Mouse (Mus musculus) limb, embryonic 14.5 days (tissue): Measurements from ENCODE around the gene Srsf4. TPM values are rescaled to one million over a fixed set of nuclear protein-coding genes. Genes with fewer than 3 reads are reported as not detected.

Source experiments
- ATAC-seq: fragments of 200-750 bp; cut with Nextera tagmentation; 2 replicates; pipeline ENCODE4 v1.8.0; 2017; ENCODE audit warnings: low read depth, moderate number of reproducible peaks, moderate TSS enrichment; ENCODE audit not compliant: low FRiP score
- DNase-seq: peaks from one replicate; pipeline ENCODE4 v3.0.0-alpha.2; 2015; ENCODE audit warnings: low spot score
- H3K27ac ChIP-seq: fragments of 300-500 bp; sonication (generic); replicated peaks from 2 replicates; pipeline ENCODE4 v1.5.1; 2014; ENCODE audit warnings: low read depth, mild to moderate bottlenecking, low read length, moderate library complexity, mixed read lengths
- H3K27me3 ChIP-seq: fragments of 300-500 bp; sonication (generic); 2 replicates; pipeline ENCODE4 v1.6.1; 2014; ENCODE audit warnings: low read length, mixed read lengths; ENCODE audit not compliant: control insufficient read depth, insufficient read depth
- H3K36me3 ChIP-seq: fragments of 300-500 bp; sonication (generic); 2 replicates; pipeline ENCODE4 v1.6.1; 2014; ENCODE audit warnings: mild to moderate bottlenecking, low read length, moderate library complexity, mixed read lengths; ENCODE audit not compliant: control insufficient read depth, insufficient read depth
- H3K4me1 ChIP-seq: fragments of 300-500 bp; sonication (generic); 2 replicates; pipeline ENCODE4 v1.6.1; 2014; ENCODE audit warnings: antibody characterized with exemption, low read length, mixed read lengths; ENCODE audit not compliant: control insufficient read depth, insufficient read depth
- H3K4me2 ChIP-seq: fragments of 300-500 bp; sonication (generic); replicated peaks from 2 replicates; pipeline ENCODE4 v1.6.1; 2014; ENCODE audit warnings: low read depth, mild to moderate bottlenecking, low read length, moderate library complexity; ENCODE audit not compliant: severe bottlenecking
- H3K4me3 ChIP-seq: fragments of 300-500 bp; sonication (generic); replicated peaks from 2 replicates; pipeline ENCODE4 v1.5.1; 2014; ENCODE audit warnings: low read length
- H3K9ac ChIP-seq: fragments of 300-500 bp; sonication (generic); 2 replicates; pipeline ENCODE4 v1.6.1; 2014; ENCODE audit warnings: mild to moderate bottlenecking, low read depth, low read length, moderate library complexity; ENCODE audit not compliant: severe bottlenecking
- H3K9me3 ChIP-seq: fragments of 300-500 bp; sonication (generic); 2 replicates; pipeline ENCODE4 v1.6.1; 2016; ENCODE audit warnings: low read length; ENCODE audit not compliant: control insufficient read depth
- POLR2A ChIP-seq: fragments of 200-500 bp; IDR thresholded peaks from 2 replicates; pipeline ENCODE4 v1.8.0; 2012; ENCODE audit warnings: inconsistent platforms, mild to moderate bottlenecking, moderate library complexity, borderline replicate concordance; ENCODE audit not compliant: insufficient read depth, insufficient read length; ENCODE audit errors: extremely low read depth
- WGBS: fragments of 180-500 bp; shearing (Covaris S2); extraction: QIAGEN DNeasy Blood & Tissue Kit; methylation state at CpG from one replicate; pipeline ENCODE4 v1.1.7; 2014; 5-methylcytosine and 5-hydroxymethylcytosine counted together
- polyA plus RNA-seq, 2 experiments: library from polyadenylated mRNA; depleted of rRNA in 1 of 2; stranded (reverse) in 1 of 2; unstranded in 1 of 2; fragments of >200 nt; fragmentation: Nextera tagmentation in 1 of 2; extraction: Ambion mirVana in 1 of 2; gene quantifications; 2 replicates each; pipeline versions ENCODE4 v1.2.1 to v1.2.3; 2012 to 2014

The Srsf4 gene
- polyA plus RNA-seq, 2 experiments = 97.7 to 113 TPM

- Histone ChIP-seq H3K36me3 (no peaks in the 10 kb centered on the region), H3K9me3 (no peaks in the 10 kb centered on the region), H3K4me1 (peaks cover 14% of the 10 kb centered on the region), H3K27ac (no peak overlapping the region), H3K4me2 (no peak overlapping the region), H3K27me3 (peaks cover 6% of the 10 kb centered on the region; the same call in 1 of the 2 replicates), H3K9ac (no peak overlapping the region), H3K4me3 (no peak overlapping the region)
- no peak for ATAC-seq
- no peak for DNase-seq
- WGBS = 58% methylated on average over 5 of the region's 5 CpGs
- no peak for TF ChIP-seq POLR2A
Measured at GRCm38 (mm10) chr4:131831546-131832045, 41.8 kb upstream of the Srsf4 start.

GRCm38 (mm10) chr4:131832759-131833407 is 40.5 kb upstream of the Srsf4 start:
- no peaks in the 10 kb centered on the region for H3K9me3 ChIP-seq
- H3K9ac ChIP-seq = no peak overlapping the region
- H3K4me3 ChIP-seq = no peak overlapping the region
- no peak overlapping the region for H3K27ac ChIP-seq
- no peaks in the 10 kb centered on the region for H3K36me3 ChIP-seq
- H3K27me3 ChIP-seq = peaks cover 14% of the 10 kb centered on the region; the same call in 1 of the 2 replicates
- H3K4me1 ChIP-seq = peaks cover 9% of the 10 kb centered on the region; the same call in 1 of the 2 replicates
- DNase-seq (no peak), ATAC-seq (no peak)
- H3K4me2 ChIP-seq = no peak overlapping the region
- no peak for TF ChIP-seq POLR2A
- WGBS = 77% methylated on average over 3 of the region's 3 CpGs

DNA sequence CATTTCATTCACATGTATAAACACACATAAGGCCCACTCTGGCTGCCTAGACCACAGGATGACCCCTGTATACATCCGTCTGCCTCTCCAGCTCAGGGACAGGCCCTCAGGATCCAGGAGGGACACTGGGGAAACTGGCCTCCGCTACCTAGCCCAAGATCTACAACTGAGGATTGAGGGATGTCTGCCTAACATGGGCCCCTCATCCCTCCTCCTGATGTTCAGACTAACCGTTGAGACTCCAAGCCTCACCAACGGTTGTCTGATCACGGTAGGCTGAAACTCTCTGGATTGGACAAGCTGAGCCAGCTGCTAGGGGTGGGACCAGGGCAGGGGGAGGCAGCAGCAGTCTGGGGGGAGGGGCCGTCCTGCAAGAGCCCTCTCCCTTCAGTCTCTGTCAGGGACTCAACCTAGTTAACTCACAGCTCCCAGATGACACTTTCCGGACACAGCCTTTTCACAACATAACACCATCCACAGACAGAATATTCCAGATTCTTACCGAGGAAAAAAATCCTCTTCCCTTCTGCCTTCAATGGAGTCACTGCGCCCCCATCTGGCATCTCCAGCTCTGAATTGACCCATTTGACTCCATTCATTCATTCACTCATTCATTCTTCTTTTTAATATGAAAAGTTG is 39.3 kb upstream of the Srsf4 start:
- WGBS = 34% methylated on average over 9 of the region's 9 CpGs
- Histone ChIP-seq H3K27ac (no peak overlapping the region), H3K9me3 (no peaks in the 10 kb centered on the region), H3K27me3 (peaks cover 15% of the 10 kb centered on the region; the same call in 1 of the 2 replicates), H3K36me3 (no peaks in the 10 kb centered on the region), H3K9ac (no peak overlapping the region), H3K4me1 (peaks cover 9% of the 10 kb centered on the region; the same call in 1 of the 2 replicates), H3K4me3 (no peak overlapping the region), H3K4me2 (no peak overlapping the region)
- ATAC-seq (no peak), DNase-seq (no peak)
- no peak for TF ChIP-seq POLR2A

DNA sequence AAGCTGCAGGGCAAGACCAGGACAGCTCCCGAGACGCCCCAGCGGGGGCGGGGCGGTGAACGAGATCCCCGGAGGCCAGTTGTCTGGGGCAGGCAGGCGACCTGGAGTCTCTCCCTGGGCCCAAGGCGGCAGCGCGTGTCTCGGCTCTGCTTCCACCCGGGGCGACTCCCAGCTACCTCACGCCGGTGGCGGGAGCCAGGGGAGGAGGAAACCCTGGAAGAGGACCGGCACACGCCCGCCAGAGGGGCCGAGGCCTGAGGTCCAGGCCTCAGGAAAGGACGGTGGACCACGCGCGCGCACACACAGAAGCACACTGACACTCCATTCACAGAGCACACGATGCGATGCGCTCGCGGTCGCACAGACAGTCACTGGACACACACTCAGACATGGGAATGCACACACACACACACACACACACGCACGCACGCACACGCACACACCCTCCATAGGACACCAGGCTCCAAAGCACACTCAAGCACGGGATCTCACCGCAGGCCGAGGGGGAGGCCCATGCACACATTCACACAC is 37.0 kb upstream of the Srsf4 start:
- no peaks in the 10 kb centered on the region for H3K36me3 ChIP-seq
- no peak for TF ChIP-seq POLR2A
- under 1% methylated on average over 28 of the region's 39 CpGs for WGBS
- H3K9ac ChIP-seq = peak overlapping the region; percentile 66
- H3K9me3 ChIP-seq = no peaks in the 10 kb centered on the region
- H3K27me3 ChIP-seq = peaks cover 15% of the 10 kb centered on the region; the same call in 1 of the 2 replicates
- peak; percentile 20; the same call in 1 of the 2 replicates for ATAC-seq
- peak overlapping the region; percentile 60 for H3K4me3 ChIP-seq
- H3K4me1 ChIP-seq = peaks cover 9% of the 10 kb centered on the region; the same call in 1 of the 2 replicates
- H3K27ac ChIP-seq = no peak overlapping the region
- peak overlapping the region; percentile 97 for H3K4me2 ChIP-seq
- DNase-seq = no peak

DNA sequence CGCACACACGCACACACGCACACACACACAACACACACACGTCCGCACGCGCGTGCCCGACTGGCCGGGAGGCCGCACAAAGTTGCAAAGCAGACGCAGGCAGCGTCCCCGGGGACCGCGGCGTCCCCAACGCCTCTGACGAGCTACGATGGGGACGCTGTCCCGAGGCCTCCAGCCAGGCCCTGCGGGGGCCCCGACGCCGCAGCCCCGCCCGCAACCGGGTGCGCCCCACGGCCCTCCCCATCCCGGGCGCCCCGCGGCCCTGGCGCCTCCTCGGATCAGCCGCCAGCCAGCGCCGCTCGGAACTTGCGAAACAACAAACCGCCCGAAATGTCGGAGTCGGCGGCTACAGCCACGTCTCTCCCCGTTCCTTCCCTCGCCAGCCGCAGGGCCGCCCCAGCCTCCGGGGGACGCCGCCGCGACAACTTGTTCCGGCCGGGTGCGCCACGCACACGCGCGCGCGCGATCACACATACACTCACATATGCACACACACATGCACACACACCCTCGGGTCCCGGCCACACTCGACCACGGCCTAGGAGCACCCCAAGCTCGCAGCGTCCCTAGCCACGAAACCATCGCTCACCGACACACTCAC is 36.4 kb upstream of the Srsf4 start:
- peak; percentile 45 for DNase-seq
- ATAC-seq = peak; percentile 8; the same call in 1 of the 2 replicates
- TF ChIP-seq POLR2A = no peak
- Histone ChIP-seq H3K9me3 (no peaks in the 10 kb centered on the region), H3K36me3 (no peaks in the 10 kb centered on the region), H3K4me2 (peak overlapping the region; percentile 97), H3K4me1 (peaks cover 9% of the 10 kb centered on the region; the same call in 1 of the 2 replicates), H3K4me3 (peak overlapping the region; percentile 60), H3K27ac (no peak overlapping the region), H3K27me3 (peaks cover 15% of the 10 kb centered on the region; the same call in 1 of the 2 replicates), H3K9ac (peak overlapping the region; percentile 66)
- WGBS = 6% methylated on average over 35 of the region's 76 CpGs
